Mouse (Mus musculus): ENCODE measurements around the gene Ripply1.
A peak's percentile ranks its signal among the peaks of the same experiment; 100 is the strongest.
"Not testable (repeated sequence)": the region's sequence is repeated elsewhere in the genome, so short reads cannot be mapped to it uniquely, and the experiment has no call there.

Gene Ripply1

DNA sequence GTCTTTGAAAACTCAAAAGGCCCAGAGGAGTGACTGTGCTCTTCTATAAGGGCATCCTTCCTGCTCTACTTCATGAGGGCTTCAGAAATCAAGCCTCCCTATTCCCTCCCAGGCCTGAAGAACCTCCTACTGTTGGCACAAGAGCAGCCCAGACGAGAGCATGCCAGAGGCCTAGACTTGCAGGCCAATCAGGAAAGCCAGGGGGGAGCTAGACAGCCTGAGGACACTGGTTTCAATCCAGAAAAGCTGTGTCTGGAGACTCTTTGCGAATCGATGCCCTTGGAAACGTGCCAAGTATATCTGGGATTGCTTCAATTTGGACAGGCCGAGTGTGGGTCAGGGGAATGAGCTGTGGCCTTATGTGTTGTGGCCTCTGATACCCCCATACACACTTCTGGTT is 2.8 kb downstream of the Ripply1 start:
- DNase-seq = no peak

DNA sequence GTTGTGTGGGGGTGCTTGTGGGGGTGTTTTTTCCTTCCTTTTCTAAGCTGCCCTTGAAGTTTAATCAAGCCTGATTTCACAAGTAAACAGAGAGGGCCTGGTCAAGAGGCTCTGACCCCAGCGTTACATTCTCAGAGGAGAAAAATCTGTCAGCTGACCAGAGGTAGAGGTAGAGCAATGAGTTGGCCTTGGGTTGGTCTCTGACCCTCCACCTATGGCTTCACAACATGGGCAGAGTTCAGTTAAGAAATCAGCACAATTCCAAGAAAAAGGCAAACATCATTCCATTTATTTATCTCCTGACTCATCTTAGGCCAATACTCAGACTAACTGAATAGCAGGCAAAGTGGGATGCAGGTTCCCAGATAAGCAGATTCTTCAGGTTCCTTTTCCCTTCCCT is 3.3 kb downstream of the Ripply1 start:
- DNase-seq = no peak

DNA sequence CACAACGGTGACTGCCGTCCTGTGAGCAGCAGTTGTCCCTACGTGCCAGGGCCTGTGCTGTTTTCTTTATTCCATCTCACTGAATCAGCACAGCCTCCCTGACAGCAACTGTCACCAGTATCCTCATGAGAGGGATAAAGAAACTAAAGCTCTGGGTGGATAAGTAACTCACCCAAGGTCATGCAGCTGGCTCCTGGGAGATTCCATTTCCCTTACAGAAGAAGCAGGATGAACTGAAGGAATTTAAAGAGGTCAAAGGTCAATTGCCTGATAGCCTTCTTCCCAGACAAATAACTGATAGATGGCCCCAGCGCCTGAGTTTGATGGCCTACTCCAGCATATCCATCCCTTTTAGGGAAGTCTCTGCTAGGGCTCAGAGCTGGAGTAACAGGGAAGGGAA is 4.8 kb downstream of the Ripply1 start:
- DNase-seq = peak; percentile 45

DNA sequence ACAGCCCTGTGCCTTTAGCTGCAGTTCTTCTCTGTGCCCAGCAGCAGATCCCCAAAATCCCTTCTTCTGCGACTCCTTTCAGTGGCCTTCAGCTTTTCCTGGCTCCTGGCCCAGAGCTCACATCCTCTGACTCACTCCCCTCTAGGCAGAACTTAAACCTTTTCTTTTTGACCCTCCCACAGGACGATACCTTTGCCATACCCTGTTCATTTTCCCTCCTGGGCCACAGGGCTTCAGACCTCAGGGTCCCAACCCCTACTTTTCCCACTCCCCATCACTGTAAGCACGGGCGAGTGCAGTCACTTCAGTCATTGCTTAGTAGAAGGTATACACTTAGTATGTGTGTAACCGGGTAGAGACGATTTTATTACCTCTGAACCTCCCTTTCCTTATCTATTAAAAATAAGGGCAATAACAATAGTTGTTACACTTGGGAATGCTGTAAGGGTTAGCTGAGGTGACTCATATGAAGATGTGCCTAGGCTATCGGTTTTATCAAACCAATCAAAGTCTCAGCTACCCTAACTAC is 7.0 kb downstream of the Ripply1 start:
- DNase-seq = peak; percentile 19

DNA sequence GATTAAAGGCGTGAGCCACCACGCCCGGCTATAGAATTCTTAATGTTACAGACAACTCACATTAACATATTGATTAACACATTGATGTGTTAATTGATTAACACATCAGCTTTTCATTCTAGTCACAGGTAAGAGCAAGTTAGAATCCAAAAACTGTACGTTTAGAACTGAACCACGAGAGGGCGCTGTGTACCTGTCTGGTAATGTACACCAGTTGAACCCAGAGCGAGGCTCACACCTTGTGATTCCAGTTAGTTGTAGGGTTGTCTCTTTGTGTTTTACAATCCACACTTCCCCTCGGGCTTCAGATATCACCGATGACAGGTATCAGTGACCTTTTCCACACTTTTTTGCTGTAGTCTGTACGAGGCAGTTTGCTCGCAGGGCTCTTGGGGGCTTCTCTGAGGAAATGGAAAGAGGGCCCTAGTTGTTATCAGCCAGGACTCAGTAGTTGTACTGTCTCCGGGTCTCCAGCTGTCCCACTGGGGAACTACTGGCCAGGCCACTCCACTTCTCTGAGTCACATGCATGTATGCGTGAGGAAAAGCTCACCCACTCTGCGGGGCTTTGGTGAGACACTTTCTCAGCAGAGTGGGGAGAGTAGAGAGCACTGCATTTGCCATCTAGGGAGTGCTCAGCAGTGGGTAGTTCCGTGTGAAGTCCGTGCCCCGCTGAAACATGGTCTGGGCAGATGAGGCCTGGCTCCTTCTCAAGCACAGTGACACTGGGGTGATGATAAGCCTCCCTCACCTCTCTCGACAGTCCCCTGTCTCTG is 7.7 kb downstream of the Ripply1 start:
- DNase-seq = peak; percentile 56

DNA sequence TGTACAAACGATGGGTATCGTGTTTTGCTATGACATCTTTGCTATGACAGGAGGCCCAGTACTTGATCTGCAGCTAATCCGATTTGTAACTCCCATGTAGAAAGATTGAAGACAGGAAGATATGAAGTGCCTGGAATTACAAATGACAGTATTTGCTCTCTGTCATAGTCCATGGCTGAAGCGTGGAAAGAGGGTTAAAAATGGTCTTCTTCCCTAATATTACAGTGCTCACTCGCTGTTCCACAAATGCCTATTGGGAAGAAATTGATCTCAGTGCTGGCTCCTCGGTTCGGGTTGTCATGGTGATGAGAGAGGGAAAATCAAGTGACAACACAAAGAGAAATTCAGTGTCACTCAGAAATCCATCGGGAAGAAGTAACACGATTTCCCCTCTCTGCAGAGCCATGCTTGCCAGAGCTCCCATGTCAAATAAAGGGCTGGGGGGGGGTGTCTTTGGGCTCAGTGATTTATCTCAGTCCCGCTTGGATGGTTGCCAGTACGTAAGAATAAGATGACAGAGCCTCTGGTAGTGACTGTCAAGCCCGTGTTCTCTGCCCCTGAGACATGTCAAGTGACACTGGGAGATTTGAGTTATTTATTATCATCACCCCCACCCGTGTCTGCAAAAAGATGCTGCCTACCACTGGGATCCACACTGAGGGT is 12.0 kb downstream of the Ripply1 start:
- DNase-seq = no peak

DNA sequence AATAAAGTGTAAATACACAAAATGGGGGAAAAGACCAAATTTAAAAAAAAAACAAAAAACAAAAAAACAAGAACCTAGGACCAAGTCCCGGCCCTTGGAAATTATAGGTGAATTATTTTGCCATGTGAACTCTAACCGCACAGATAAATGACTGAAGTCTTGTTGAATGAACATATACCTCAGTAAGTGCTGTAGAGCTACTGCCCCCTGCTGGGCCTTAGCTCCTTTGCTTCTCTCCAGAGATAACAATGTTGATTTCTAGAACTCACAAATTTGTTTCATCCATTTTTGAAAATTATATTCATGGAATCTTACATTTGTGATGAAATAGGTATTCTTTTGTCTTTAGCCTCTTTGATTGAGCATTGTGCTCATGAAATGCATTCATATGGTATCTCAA is 19.6 kb downstream of the Ripply1 start:
- DNase-seq = peak; percentile 26

DNA sequence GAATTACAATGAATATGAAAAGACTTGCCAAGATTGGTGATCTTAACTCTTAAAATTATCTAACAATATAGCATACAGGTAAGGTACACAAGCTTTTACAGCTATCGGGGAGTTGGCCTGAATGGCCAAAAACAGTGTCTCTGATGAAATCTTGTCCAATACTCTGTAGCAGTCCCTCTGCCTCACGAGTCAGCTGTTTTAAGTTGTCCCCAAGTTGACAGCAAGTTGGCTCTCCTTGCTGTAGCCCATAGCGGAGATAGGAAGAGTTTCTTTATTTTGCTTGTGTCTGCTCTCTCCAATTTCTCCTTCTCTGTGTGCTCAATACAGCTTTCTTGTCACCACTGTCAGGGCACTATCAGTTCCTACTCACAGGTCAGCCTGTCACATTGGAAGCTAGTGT is 23.5 kb downstream of the Ripply1 start:
- not testable (repeated sequence) for DNase-seq

DNA sequence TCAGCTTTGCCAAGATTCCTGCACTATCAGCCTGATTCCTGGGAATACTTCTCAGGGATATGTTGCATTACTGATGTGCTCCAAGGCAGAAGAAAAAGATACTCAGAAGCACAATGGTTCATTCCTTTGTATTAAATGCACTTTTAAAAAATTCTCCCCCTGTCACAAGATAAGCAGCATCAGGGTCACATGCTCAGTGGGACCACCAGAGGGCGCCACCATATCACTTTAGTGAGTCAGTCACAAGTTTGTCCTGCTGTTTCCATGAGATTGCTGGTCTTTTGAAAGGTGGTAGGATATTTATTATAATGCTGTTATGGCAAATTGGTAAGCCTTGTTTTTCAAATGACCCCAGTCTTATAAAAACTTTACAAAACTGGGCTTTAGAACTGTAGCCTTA is 30.3 kb downstream of the Ripply1 start:
- DNase-seq = peak; percentile 34

DNA sequence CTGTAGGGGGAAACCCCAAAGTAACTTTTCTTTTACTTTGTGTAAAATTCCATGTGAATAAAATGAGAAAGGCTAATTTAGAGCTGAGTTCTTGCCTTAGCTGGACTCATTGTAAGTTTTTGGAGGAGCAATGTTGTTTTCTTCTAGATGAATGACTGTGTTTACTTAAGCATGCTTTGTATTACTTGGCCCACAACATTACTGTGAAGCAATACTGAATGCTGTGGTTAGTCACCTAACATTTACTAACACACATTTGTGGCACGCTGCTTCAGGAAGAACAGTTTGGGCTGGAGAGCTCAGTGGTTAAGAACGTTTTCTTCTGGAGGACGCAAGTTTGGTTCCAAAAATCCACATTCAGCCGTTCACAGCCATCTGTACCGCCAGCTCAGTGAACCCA is 45.1 kb downstream of the Ripply1 start:
- no peak for DNase-seq

DNA sequence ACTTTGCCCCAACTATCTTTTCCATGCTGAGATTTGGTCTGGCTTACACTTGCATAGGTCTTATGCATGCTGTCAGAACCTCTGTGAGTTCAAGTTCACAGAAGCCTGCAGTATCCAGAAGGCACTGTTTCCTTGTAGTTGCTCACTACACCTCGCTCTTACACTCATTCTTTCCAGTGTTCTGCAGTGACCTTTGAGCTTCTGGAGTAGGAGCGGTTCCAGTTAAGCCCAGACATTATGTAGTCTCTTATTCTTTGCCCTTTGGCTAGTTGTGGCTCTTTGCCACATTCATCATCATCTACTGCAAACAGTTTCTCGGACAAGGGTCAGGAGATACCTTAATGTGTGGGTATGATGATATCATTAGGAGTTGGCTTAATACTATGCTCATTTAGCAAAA is 51.6 kb downstream of the Ripply1 start:
- peak; percentile 72 for DNase-seq
